In genomic region chr15:102692321-102692804, GRCm38 (mm10) we compare ENCODE assay signal across 8 mouse cellular contexts. TPM values are rescaled to one million over a fixed set of nuclear protein-coding genes. Genes with fewer than 3 reads are reported as not detected.
DNase-seq lines count a peak whose midpoint lies in the region; ATAC-seq and TF ChIP-seq lines count a peak whose summit lies in the region.

No protein-coding gene starts in this region.

- peaks cover 6% of the 10 kb centered on the region; the same call in 1 of the 2 replicates for H3K4me1 ChIP-seq in kidney, postnatal 0 days (replicated peaks; ENCODE audit: insufficient read depth, low read length)

- TF ChIP-seq CTCF in kidney, postnatal 0 days (IDR thresholded peaks at IDR 0.05; ENCODE audit: low read depth) = no peak

- 3% methylated on average over 26 of the region's 26 CpGs for WGBS in kidney, postnatal 0 days

- H3K27me3 ChIP-seq in kidney, postnatal 0 days (ENCODE audit: insufficient read depth, low read length) = peaks cover 37% of the 10 kb centered on the region

- no peaks in the 10 kb centered on the region for H3K9me3 ChIP-seq in kidney, postnatal 0 days (replicated peaks; ENCODE audit: low read length)

- no peak; the same call in 1 of the 2 replicates for ATAC-seq in kidney, postnatal 0 days (replicated peaks; ENCODE audit: low FRiP score, low read depth)
- peak; percentile 29 for ATAC-seq in granulocyte monocyte progenitor cell, adult 5-6 weeks (replicated peaks; ENCODE audit: poor library complexity, severe bottlenecking)
- peak; percentile 18; the same call in 1 of the 2 replicates for ATAC-seq in megakaryocyte progenitor cell, adult 5-6 weeks (replicated peaks; ENCODE audit: poor library complexity)

- H3K4me3 ChIP-seq in kidney, postnatal 0 days (replicated peaks; ENCODE audit: low read depth, low read length) = peak overlapping the region; percentile 44

- peak overlapping the region; percentile 96 for H3K4me2 ChIP-seq in kidney, postnatal 0 days (ENCODE audit: low read length)

- no peaks in the 10 kb centered on the region for H3K36me3 ChIP-seq in kidney, postnatal 0 days (ENCODE audit: insufficient read depth, low read length)

- no peak overlapping the region for H3K27ac ChIP-seq in kidney, postnatal 0 days

- no peak overlapping the region for H3K9ac ChIP-seq in kidney, postnatal 0 days (ENCODE audit: low read depth, low read length)

- peak; percentile 47 for DNase-seq in kidney, postnatal 0 days (ENCODE audit: low spot score)
- no peak for DNase-seq in kidney, postnatal 14 days
- DNase-seq in cerebellum, adult 8-10 months = peak; percentile 46
- no peak for DNase-seq in thymus, adult 18-20 months
- no peak for DNase-seq in thymus, postnatal 10 days (ENCODE audit: low spot score in 2 of 2)
- no peak for DNase-seq in kidney, postnatal 10 days

RNA-seq across cellular contexts. Expression of gene Atp5g2, which starts 20.2 kb away (rescaled TPM):
- polyA plus RNA-seq in kidney, postnatal 0 days (2015; fragmentation: Nextera tagmentation; extraction: Ambion mirVana) = 102 and 110 TPM in 2 replicates
- 69.8 and 122 TPM in 2 replicates for total RNA-seq in granulocyte monocyte progenitor cell, adult 5-6 weeks (2014; fragmentation: Nextera tagmentation)
- total RNA-seq in granulocyte monocyte progenitor cell, adult 5-6 weeks (2017) = 83.4 and 95.4 TPM in 2 replicates
- 58.2 and 76.2 TPM in 2 replicates for total RNA-seq in megakaryocyte progenitor cell, adult 5-6 weeks (2015)
- 57.1 and 73.8 TPM in 2 replicates for total RNA-seq in megakaryocyte progenitor cell, adult 5-6 weeks (2017)

RNA-seq across cellular contexts. Expression of gene Calcoco1, which starts 29.6 kb away (rescaled TPM):
- polyA plus RNA-seq in kidney, postnatal 0 days (2015; fragmentation: Nextera tagmentation; extraction: Ambion mirVana) = 55.2 and 57.5 TPM in 2 replicates
- total RNA-seq in granulocyte monocyte progenitor cell, adult 5-6 weeks (2014; fragmentation: Nextera tagmentation) = 10.8 and 19.3 TPM in 2 replicates
- total RNA-seq in granulocyte monocyte progenitor cell, adult 5-6 weeks (2017) = 5.1 and 12.2 TPM in 2 replicates
- 12.0 and 16.8 TPM in 2 replicates for total RNA-seq in megakaryocyte progenitor cell, adult 5-6 weeks (2015)
- 9.2 and 10.8 TPM in 2 replicates for total RNA-seq in megakaryocyte progenitor cell, adult 5-6 weeks (2017)

Comparison
In these comparisons a context has a peak if more than half of its experiments do, and no peak if none do; other contexts are left out.
1. DNase-seq: peak in kidney, postnatal 0 days (single experiment) and cerebellum, adult 8-10 months (single experiment); none in kidney, postnatal 14 days (single experiment), thymus, adult 18-20 months (0 of 2), thymus, postnatal 10 days (0 of 2) and kidney, postnatal 10 days (single experiment).